Mouse (Mus musculus) CH12.LX (cell line): Measurements from ENCODE around the gene Tdrd3. TPM values are rescaled to one million over a fixed set of nuclear protein-coding genes. Genes with fewer than 3 reads are reported as not detected.

Source experiments
- DNase-seq: peaks from one replicate; pipeline ENCODE4 v3.0.0-alpha.2; 2013; ENCODE audit errors: extremely low read depth
- H3K27ac ChIP-seq: 2 replicates; pipeline ENCODE4 v1.5.1; 2012; ENCODE audit warnings: low read depth, mild to moderate bottlenecking, control low read depth, moderate library complexity; ENCODE audit not compliant: insufficient read depth
- H3K27me3 ChIP-seq: replicated peaks from 2 replicates; pipeline ENCODE3; 2012; ENCODE audit warnings: inconsistent platforms
- H3K36me3 ChIP-seq, 2 experiments: replicated peaks in 1 of 2; 2 replicates each; pipeline versions ENCODE3 to v1.6.1; 2012; ENCODE audit warnings: inconsistent platforms in 1 of 2, low read length in 1 of 2, mild to moderate bottlenecking in 1 of 2, mixed read lengths in 1 of 2, moderate library complexity in 1 of 2; ENCODE audit not compliant: control insufficient read depth in 1 of 2, insufficient read depth in 1 of 2
- H3K4me1 ChIP-seq, 2 experiments: 2 replicates each; pipeline ENCODE4 v1.6.1; 2012; ENCODE audit warnings: inconsistent platforms in 1 of 2, moderate library complexity in 1 of 2; ENCODE audit not compliant: insufficient read depth in 2 of 2, control insufficient read depth in 1 of 2
- H3K4me2 ChIP-seq: 2 replicates; pipeline ENCODE4 v1.6.1; 2012; ENCODE audit warnings: low read depth, mild to moderate bottlenecking, control low read depth; ENCODE audit not compliant: poor library complexity, insufficient read depth, severe bottlenecking
- H3K4me3 ChIP-seq, 3 experiments: fragments of 150-350 bp in 1 of 3; sonication (generic) in 1 of 3; replicated peaks in 1 of 3; 2 replicates each; pipeline versions ENCODE3 to v1.5.1; 2011 to 2012; ENCODE audit warnings: low read depth in 2 of 3, low read length in 2 of 3, mild to moderate bottlenecking in 2 of 3, moderate library complexity in 2 of 3, control low read depth in 1 of 3, improper control_type of control experiment in 1 of 3, inconsistent platforms in 1 of 3, mixed read lengths in 1 of 3; ENCODE audit not compliant: poor library complexity in 1 of 3
- H3K79me2 ChIP-seq: replicated peaks from 2 replicates; pipeline ENCODE4 v1.6.1; 2012; ENCODE audit warnings: mild to moderate bottlenecking, moderate library complexity; ENCODE audit not compliant: control insufficient read depth, poor library complexity, insufficient read depth, severe bottlenecking; ENCODE audit errors: extremely low read depth
- H3K9ac ChIP-seq: 2 replicates; pipeline ENCODE4 v1.6.1; 2012; ENCODE audit warnings: low read depth, mild to moderate bottlenecking, control low read depth, moderate library complexity; ENCODE audit not compliant: insufficient read depth
- H3K9me3 ChIP-seq: replicated peaks from 2 replicates; pipeline ENCODE3; 2012; ENCODE audit warnings: low read length, inconsistent platforms, mixed read lengths
- BHLHE40 ChIP-seq: IDR thresholded peaks from 2 replicates; pipeline ENCODE4 v1.6.1; 2011; ENCODE audit warnings: mild to moderate bottlenecking, low read depth, low read length, improper control_type of control experiment
- GABPA ChIP-seq: IDR thresholded peaks from 2 replicates; pipeline ENCODE4 v1.6.1; 2012; ENCODE audit warnings: low read depth, low read length, improper control_type of control experiment, inconsistent platforms; ENCODE audit not compliant: insufficient replicate concordance
- HCFC1 ChIP-seq: IDR thresholded peaks from 2 replicates; pipeline ENCODE4 v1.6.1; 2012; ENCODE audit warnings: low read depth, mild to moderate bottlenecking, inconsistent platforms, low read length, improper control_type of control experiment
- IRF4 ChIP-seq: IDR thresholded peaks from 2 replicates; pipeline ENCODE4 v1.6.1; 2014; ENCODE audit warnings: low read depth, mild to moderate bottlenecking, inconsistent platforms, low read length, improper control_type of control experiment
- JUN ChIP-seq: IDR thresholded peaks from 2 replicates; pipeline ENCODE4 v1.6.1; 2011; ENCODE audit warnings: low read depth, mild to moderate bottlenecking, low read length, improper control_type of control experiment, moderate library complexity; ENCODE audit not compliant: insufficient read depth
- JUND ChIP-seq: conservative IDR thresholded peaks from 2 replicates; pipeline ENCODE4 v1.6.1; 2011; ENCODE audit warnings: low read depth, low read length, improper control_type of control experiment
- KAT2A ChIP-seq: IDR thresholded peaks from 2 replicates; pipeline ENCODE4 v1.6.1; 2012; ENCODE audit warnings: low read length, improper control_type of control experiment, inconsistent platforms; ENCODE audit not compliant: insufficient replicate concordance
- MAX ChIP-seq: IDR thresholded peaks from 2 replicates; pipeline ENCODE4 v1.6.1; 2011; ENCODE audit warnings: low read length, improper control_type of control experiment
- MAZ ChIP-seq: IDR thresholded peaks from 2 replicates; pipeline ENCODE4 v1.6.1; 2012; ENCODE audit warnings: low read depth, mild to moderate bottlenecking, inconsistent platforms, low read length, improper control_type of control experiment, moderate library complexity
- MXI1 ChIP-seq: IDR thresholded peaks from 2 replicates; pipeline ENCODE4 v1.6.1; 2011; ENCODE audit warnings: mild to moderate bottlenecking, low read depth, low read length, improper control_type of control experiment
- NELFE ChIP-seq: IDR thresholded peaks from 2 replicates; pipeline ENCODE4 v1.6.1; 2011; ENCODE audit warnings: low read depth, low read length, improper control_type of control experiment
- NRF1 ChIP-seq: IDR thresholded peaks from 2 replicates; pipeline ENCODE4 v1.6.1; 2014; ENCODE audit warnings: low read depth, mild to moderate bottlenecking, inconsistent platforms, low read length, improper control_type of control experiment, moderate library complexity
- RAD21 ChIP-seq: IDR thresholded peaks from 2 replicates; pipeline ENCODE4 v1.6.1; 2011; ENCODE audit warnings: low read depth, mild to moderate bottlenecking, low read length, improper control_type of control experiment, moderate library complexity
- RCOR1 ChIP-seq: conservative IDR thresholded peaks from 2 replicates; pipeline ENCODE4 v1.6.1; 2012; ENCODE audit warnings: low read depth, mild to moderate bottlenecking, inconsistent platforms, low read length, improper control_type of control experiment
- SIN3A ChIP-seq: IDR thresholded peaks from 2 replicates; pipeline ENCODE4 v1.6.1; 2012; ENCODE audit warnings: low read length, improper control_type of control experiment, inconsistent platforms
- TBP ChIP-seq: conservative IDR thresholded peaks from 2 replicates; pipeline ENCODE4 v1.6.1; 2011; ENCODE audit warnings: low read depth, low read length, improper control_type of control experiment
- TCF12 ChIP-seq: IDR thresholded peaks from 2 replicates; pipeline ENCODE4 v1.6.1; 2014; ENCODE audit warnings: low read depth, mild to moderate bottlenecking, inconsistent platforms, low read length, improper control_type of control experiment
- ZC3H11A ChIP-seq: IDR thresholded peaks from 2 replicates; pipeline ENCODE4 v1.6.1; 2012; ENCODE audit warnings: low read depth, mild to moderate bottlenecking, inconsistent platforms, low read length, improper control_type of control experiment
- ZKSCAN1 ChIP-seq: IDR thresholded peaks from 2 replicates; pipeline ENCODE4 v1.6.1; 2012; ENCODE audit warnings: low read depth, inconsistent platforms, low read length, improper control_type of control experiment, borderline replicate concordance
- ZNF384 ChIP-seq: IDR thresholded peaks from 2 replicates; pipeline ENCODE4 v1.6.1; 2012; ENCODE audit warnings: low read depth, low read length, improper control_type of control experiment, inconsistent platforms
- dilution Hi-C: fragments of 300-500 bp; cut with MboI; formaldehyde crosslinking; loops from 2 replicates; pipeline ENCODE4 v1.14.3; 2020; ENCODE audit warnings: low sequenced_read_pairs; ENCODE audit not compliant: extremely low pct_unique_long_range_greater_than_20kb, extremely low pct_ligation_motif_present
- in situ Hi-C: fragments of 300-500 bp; cut with MboI; formaldehyde crosslinking; loops from 3 replicates; pipeline ENCODE4 v1.14.3; 2019; ENCODE audit warnings: low sequenced_read_pairs, low pct_ligation_motif_present, low pct_unique_long_range_greater_than_20kb, mixed read lengths
- polyA plus RNA-seq: library from polyadenylated mRNA; unstranded; fragments of >175 nt; gene quantifications from 2 replicates; pipeline ENCODE4 v1.2.1, GENCODE M21; 2012; ENCODE audit warnings: low read depth; ENCODE audit not compliant: insufficient read length
- total RNA-seq, 2 experiments: library from RNA; depleted of rRNA; stranded (reverse); fragments of 300-350 nt in 1 of 2; fragments of >200 nt in 1 of 2; gene quantifications; 2 replicates each; pipeline ENCODE4 v1.2.3; 2012 to 2014

Gene Tdrd3
- total and polyA plus RNA-seq, 3 experiments = 6.5 to 12.8 (median 10.9) TPM

DNA sequence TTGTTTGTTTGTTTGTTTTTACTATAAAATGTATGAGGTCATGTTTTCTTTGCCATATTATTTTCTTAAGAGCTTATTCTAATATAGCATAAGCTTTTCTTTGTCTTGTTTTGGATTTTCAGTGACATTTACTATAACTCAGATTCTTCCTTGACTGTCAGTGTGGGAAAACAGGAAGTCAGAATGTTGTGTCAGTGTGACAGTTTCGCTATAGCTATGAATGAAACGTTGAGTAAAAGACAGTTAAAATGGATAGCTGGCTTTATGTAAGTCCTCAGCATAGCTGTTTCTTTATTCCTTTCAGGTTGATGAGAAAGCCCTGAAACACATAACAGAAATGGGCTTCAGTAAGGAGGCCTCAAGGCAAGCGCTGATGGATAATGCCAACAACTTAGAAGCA, 69.4 kb downstream of the Tdrd3 start:
- H3K36me3 ChIP-seq = peaks cover 0 to 42% of the 10 kb centered on the region in 2 experiments
- DNase-seq = no peak
- H3K79me2 ChIP-seq = no peaks in the 10 kb centered on the region
- H3K4me3 ChIP-seq = no peak overlapping the region
- TF ChIP-seq RCOR1 = no peak
- no peak for TF ChIP-seq JUND
- TF ChIP-seq BHLHE40 = no peak
- TF ChIP-seq TCF12 = no peak
- TF ChIP-seq MXI1 = no peak
- no peak for TF ChIP-seq ZNF384
- no peak for TF ChIP-seq IRF4
- TF ChIP-seq GABPA = no peak
- H3K4me1 ChIP-seq = no peaks in the 10 kb centered on the region
- H3K4me2 ChIP-seq = no peak overlapping the region
- dilution Hi-C loops (no loop called here), in situ Hi-C loops (no loop called here)
- no peak overlapping the region for H3K27ac ChIP-seq
- no peak overlapping the region for H3K9ac ChIP-seq
- H3K9me3 ChIP-seq = no peaks in the 10 kb centered on the region
- H3K27me3 ChIP-seq = no peaks in the 10 kb centered on the region

DNA sequence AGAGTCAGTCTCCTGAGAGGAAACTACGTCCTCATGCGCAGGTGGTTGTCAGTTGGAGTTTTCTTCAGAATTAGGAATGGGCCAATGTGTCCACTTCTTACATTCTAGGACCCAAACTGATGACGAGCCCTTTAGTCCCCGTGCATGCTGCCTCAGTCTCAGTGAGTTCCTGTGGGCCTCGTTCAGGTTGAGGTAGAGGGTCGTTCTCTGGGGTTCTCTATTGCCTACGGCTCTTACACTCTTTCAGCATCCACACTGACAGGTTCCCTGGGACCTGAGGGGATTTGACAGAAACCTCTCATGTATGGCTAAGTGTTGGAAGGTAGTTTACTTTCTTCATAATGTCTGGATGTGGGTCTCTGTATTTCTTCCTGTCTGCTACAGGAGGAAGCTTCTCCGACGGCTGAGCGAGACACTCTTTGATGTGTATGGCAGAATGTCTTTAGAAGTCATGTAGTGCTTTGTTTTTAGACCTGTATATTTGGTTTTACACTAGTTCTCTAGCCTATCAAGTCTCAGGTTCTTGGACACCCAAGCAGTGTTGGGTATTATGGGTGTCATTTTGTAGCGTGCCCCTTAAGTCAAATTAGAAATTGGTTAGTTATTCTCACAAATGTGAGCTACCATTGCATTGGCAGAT, 81.6 kb downstream of the Tdrd3 start:
- no peaks in the 10 kb centered on the region for H3K27me3 ChIP-seq
- peaks cover 0 to 4% of the 10 kb centered on the region in 2 experiments for H3K36me3 ChIP-seq
- H3K4me2 ChIP-seq = no peak overlapping the region
- H3K79me2 ChIP-seq = no peaks in the 10 kb centered on the region
- H3K9me3 ChIP-seq = no peaks in the 10 kb centered on the region
- in situ Hi-C loops (no loop called here), dilution Hi-C loops (no loop called here)
- no peak overlapping the region for H3K27ac ChIP-seq
- TF ChIP-seq RAD21 = no peak
- TF ChIP-seq MAX = no peak
- no peak for TF ChIP-seq SIN3A
- no peak for TF ChIP-seq ZKSCAN1
- no peak for TF ChIP-seq TCF12
- TF ChIP-seq MAZ = no peak
- no peak for TF ChIP-seq NELFE
- TF ChIP-seq JUN = no peak
- no peak for TF ChIP-seq NRF1
- no peak for TF ChIP-seq JUND
- TF ChIP-seq KAT2A = no peak
- no peak for TF ChIP-seq HCFC1
- TF ChIP-seq ZC3H11A = no peak
- TF ChIP-seq TBP = no peak
- TF ChIP-seq, all 38 proteins: peak for 0
- H3K4me3 ChIP-seq = no peak overlapping the region
- H3K9ac ChIP-seq = no peak overlapping the region
- no peak for DNase-seq
- H3K4me1 ChIP-seq = peaks cover 0 to 4% of the 10 kb centered on the region in 2 experiments; a peak in 1 of 4 replicates
